Mouse (Mus musculus): ENCODE results near the gene Lypd3. TPM values are rescaled to one million over a fixed set of nuclear protein-coding genes. Genes with fewer than 3 reads are reported as not detected.

Gene Lypd3
- total RNA-seq, 1 experiment: 0.13 TPM

DNA sequence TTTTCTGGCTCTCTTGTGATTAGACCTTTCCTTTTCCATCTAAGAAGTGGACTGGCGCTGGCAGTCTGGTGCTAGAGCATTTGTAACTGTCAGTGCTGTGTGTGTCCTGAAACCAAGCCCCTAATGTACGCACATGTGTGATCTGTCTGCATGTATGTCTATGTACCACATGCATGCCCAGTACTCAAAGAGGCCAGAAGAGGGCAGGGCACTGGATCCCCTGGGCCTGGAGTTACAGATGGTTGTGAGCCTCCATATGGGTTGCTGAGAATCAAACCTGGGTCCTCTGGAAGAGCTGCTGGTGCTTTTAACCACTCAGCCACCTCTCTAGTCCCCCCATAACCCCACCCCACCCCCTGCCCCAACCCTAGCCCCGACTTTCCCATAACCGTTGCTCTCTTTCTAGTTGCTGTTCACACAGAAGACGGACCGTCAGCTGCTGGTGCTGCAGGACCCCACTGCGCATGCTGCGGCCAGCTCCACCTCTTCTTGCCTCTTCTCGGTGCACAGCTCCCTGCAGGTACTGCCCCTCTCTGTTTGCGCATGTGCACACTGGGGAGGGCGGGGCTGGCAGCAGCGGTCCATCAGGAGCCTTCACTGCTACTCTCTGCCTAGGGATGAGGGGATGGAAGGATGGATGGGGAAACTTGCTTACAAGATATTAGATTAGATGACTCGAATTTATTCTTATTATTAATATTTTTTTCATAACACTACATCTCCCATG, 16.5 kb upstream of the Lypd3 start:
- peak; percentile 77 for DNase-seq (ENCODE audit: low read depth, low spot score)
- Histone ChIP-seq H3K9me3 (ENCODE audit: control insufficient read depth, insufficient read depth, low read depth, low read length) (no peaks in the 10 kb centered on the region), H3K4me3 (ENCODE audit: insufficient read depth in 1 of 2, low read depth in 1 of 2, low read length in 2 of 2, poor library complexity in 1 of 2, severe bottlenecking in 1 of 2) (peak overlapping the region; percentile 40 to 51), H3K9ac (ENCODE audit: insufficient read depth, low read depth, low read length, poor library complexity, severe bottlenecking) (peak overlapping the region; percentile 54; the same call in 1 of the 2 replicates), H3K4me1 (ENCODE audit: control insufficient read depth in 2 of 2, insufficient read depth in 2 of 2, low read length in 2 of 2, poor library complexity in 1 of 2) (no peaks in the 10 kb centered on the region), H3K27ac (ENCODE audit: insufficient read depth, low read depth, low read length, poor library complexity, severe bottlenecking) (no peak overlapping the region), H3K36me3 (ENCODE audit: control insufficient read depth, insufficient read depth, low read length, poor library complexity, severe bottlenecking) (no peaks in the 10 kb centered on the region; the same call in 1 of the 2 replicates)
- in situ Hi-C loops (cut with MboI; ENCODE audit: low sequenced_read_pairs in 2 of 2, unreplicated experiment in 2 of 2): loop anchor here in 1 of 2 experiments (25.0 kb wide), 1 partner anchor 342 kb away; the partner anchor contains the start of gene Rabac1
- TF ChIP-seq HCFC1 (IDR thresholded peaks at IDR 0.05; ENCODE audit: borderline replicate concordance, insufficient read depth, low read length): no peak
- no peak for TF ChIP-seq ZC3H11A (IDR thresholded peaks at IDR 0.05; ENCODE audit: borderline replicate concordance, low read depth, low read length)
- TF ChIP-seq ZNF384 (IDR thresholded peaks at IDR 0.05; ENCODE audit: low read depth, low read length): no peak
- TF ChIP-seq MAFK (IDR thresholded peaks at IDR 0.05; ENCODE audit: insufficient read depth, low read depth, low read length): no peak
- no peak for TF ChIP-seq CHD2 (IDR thresholded peaks at IDR 0.05; ENCODE audit: low read depth, low read length)

- in situ Hi-C loops (cut with MboI; ENCODE audit: low sequenced_read_pairs in 2 of 2, unreplicated experiment in 2 of 2): loop anchor here in 1 of 2 experiments (25.0 kb wide), 1 partner anchor 341 kb away; the partner anchor contains the start of gene Rabac1
- DNase-seq (ENCODE audit: low read depth, low spot score): no peak
- Histone ChIP-seq H3K4me1 (ENCODE audit: control insufficient read depth in 2 of 2, insufficient read depth in 2 of 2, low read length in 2 of 2, poor library complexity in 1 of 2) (peaks cover 0 to 6% of the 10 kb centered on the region in 2 experiments; a peak in 2 of 4 replicates), H3K4me3 (ENCODE audit: insufficient read depth in 1 of 2, low read depth in 1 of 2, low read length in 2 of 2, poor library complexity in 1 of 2, severe bottlenecking in 1 of 2) (no peak overlapping the region), H3K9me3 (ENCODE audit: control insufficient read depth, insufficient read depth, low read depth, low read length) (no peaks in the 10 kb centered on the region), H3K9ac (ENCODE audit: insufficient read depth, low read depth, low read length, poor library complexity, severe bottlenecking) (no peak overlapping the region), H3K27ac (ENCODE audit: insufficient read depth, low read depth, low read length, poor library complexity, severe bottlenecking) (no peak overlapping the region), H3K36me3 (ENCODE audit: control insufficient read depth, insufficient read depth, low read length, poor library complexity, severe bottlenecking) (no peaks in the 10 kb centered on the region; the same call in 1 of the 2 replicates)
- TF ChIP-seq HCFC1 (IDR thresholded peaks at IDR 0.05; ENCODE audit: borderline replicate concordance, insufficient read depth, low read length): no peak
- no peak for TF ChIP-seq ZC3H11A (IDR thresholded peaks at IDR 0.05; ENCODE audit: borderline replicate concordance, low read depth, low read length)
- no peak for TF ChIP-seq ZNF384 (IDR thresholded peaks at IDR 0.05; ENCODE audit: low read depth, low read length)
- no peak for TF ChIP-seq CHD2 (IDR thresholded peaks at IDR 0.05; ENCODE audit: low read depth, low read length)
- TF ChIP-seq MAFK (IDR thresholded peaks at IDR 0.05; ENCODE audit: insufficient read depth, low read depth, low read length): no peak
Measured at GRCm38 (mm10) chr7:24621193-24621592, 15.2 kb upstream of the Lypd3 start.

DNA sequence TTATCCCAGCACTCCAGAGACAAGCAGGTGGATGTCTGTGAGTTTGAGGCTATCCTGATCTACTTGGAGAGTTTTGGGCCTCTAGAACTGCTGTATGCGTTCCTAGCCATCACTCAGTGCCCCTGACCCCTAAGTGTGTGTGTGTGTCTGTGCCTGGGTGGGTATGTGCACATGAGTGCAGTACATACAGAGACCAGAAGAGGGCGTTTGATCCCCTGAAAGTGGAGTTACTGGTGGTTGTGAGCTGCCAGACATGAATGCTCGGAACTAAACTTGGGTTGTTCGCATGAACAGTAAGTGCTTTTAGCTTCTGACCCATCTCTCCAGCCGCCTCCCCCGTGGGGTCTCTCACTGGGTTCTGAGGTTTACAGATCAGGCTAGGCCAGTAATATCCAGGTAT, 13.4 kb upstream of the Lypd3 start:
- H3K36me3 ChIP-seq (ENCODE audit: control insufficient read depth, insufficient read depth, low read length, poor library complexity, severe bottlenecking): no peaks in the 10 kb centered on the region; the same call in 1 of the 2 replicates
- peaks cover 0 to 6% of the 10 kb centered on the region in 2 experiments; a peak in 2 of 4 replicates for H3K4me1 ChIP-seq (ENCODE audit: control insufficient read depth in 2 of 2, insufficient read depth in 2 of 2, low read length in 2 of 2, poor library complexity in 1 of 2)
- no peak overlapping the region for H3K9ac ChIP-seq (ENCODE audit: insufficient read depth, low read depth, low read length, poor library complexity, severe bottlenecking)
- no peak overlapping the region for H3K27ac ChIP-seq (ENCODE audit: insufficient read depth, low read depth, low read length, poor library complexity, severe bottlenecking)
- no peak for TF ChIP-seq CHD2 (IDR thresholded peaks at IDR 0.05; ENCODE audit: low read depth, low read length)
- no peak for TF ChIP-seq ZNF384 (IDR thresholded peaks at IDR 0.05; ENCODE audit: low read depth, low read length)
- TF ChIP-seq ZC3H11A (IDR thresholded peaks at IDR 0.05; ENCODE audit: borderline replicate concordance, low read depth, low read length): no peak
- TF ChIP-seq HCFC1 (IDR thresholded peaks at IDR 0.05; ENCODE audit: borderline replicate concordance, insufficient read depth, low read length): no peak
- TF ChIP-seq MAFK (IDR thresholded peaks at IDR 0.05; ENCODE audit: insufficient read depth, low read depth, low read length): no peak
- in situ Hi-C loops (cut with MboI; ENCODE audit: low sequenced_read_pairs in 2 of 2, unreplicated experiment in 2 of 2): loop anchor here in 1 of 2 experiments (25.0 kb wide), 1 partner anchor 339 kb away; the partner anchor contains the start of gene Rabac1
- H3K9me3 ChIP-seq (ENCODE audit: control insufficient read depth, insufficient read depth, low read depth, low read length): no peaks in the 10 kb centered on the region
- no peak overlapping the region for H3K4me3 ChIP-seq (ENCODE audit: insufficient read depth in 1 of 2, low read depth in 1 of 2, low read length in 2 of 2, poor library complexity in 1 of 2, severe bottlenecking in 1 of 2)
- no peak for DNase-seq (ENCODE audit: low read depth, low spot score)

GRCm38 (mm10) chr7:24628685-24629610, 7.4 kb upstream of the Lypd3 start:
- DNase-seq (ENCODE audit: low read depth, low spot score): peak; percentile 79
- in situ Hi-C loops (cut with MboI; ENCODE audit: low sequenced_read_pairs in 2 of 2, unreplicated experiment in 2 of 2): no loop called here
- Histone ChIP-seq H3K9ac (ENCODE audit: insufficient read depth, low read depth, low read length, poor library complexity, severe bottlenecking) (peak overlapping the region; percentile 68), H3K4me3 (ENCODE audit: insufficient read depth in 1 of 2, low read depth in 1 of 2, low read length in 2 of 2, poor library complexity in 1 of 2, severe bottlenecking in 1 of 2) (peak overlapping the region; percentile 11 to 43; a peak in 2 of 4 replicates), H3K9me3 (ENCODE audit: control insufficient read depth, insufficient read depth, low read depth, low read length) (no peaks in the 10 kb centered on the region), H3K4me1 (ENCODE audit: control insufficient read depth in 2 of 2, insufficient read depth in 2 of 2, low read length in 2 of 2, poor library complexity in 1 of 2) (peaks cover 2 to 19% of the 10 kb centered on the region in 2 experiments; a peak in 2 of 4 replicates), H3K27ac (ENCODE audit: insufficient read depth, low read depth, low read length, poor library complexity, severe bottlenecking) (no peak overlapping the region; the same call in 1 of the 2 replicates), H3K36me3 (ENCODE audit: control insufficient read depth, insufficient read depth, low read length, poor library complexity, severe bottlenecking) (no peaks in the 10 kb centered on the region)
- TF ChIP-seq MAFK (IDR thresholded peaks at IDR 0.05; ENCODE audit: insufficient read depth, low read depth, low read length) (no peak), CHD2 (IDR thresholded peaks at IDR 0.05; ENCODE audit: low read depth, low read length) (0 out of 2 replicates have a peak, but pooled peaks have one; percentile 13)

Measured in ES-E14 (cell line).